Mouse (Mus musculus): ENCODE measurements around the gene Me3. TPM values are rescaled to one million over a fixed set of nuclear protein-coding genes. Genes with fewer than 3 reads are reported as not detected.

Me3 gene
- polyA plus RNA-seq, 1 experiment: not detected

- 40% methylated on average over 5 of the region's 5 CpGs for WGBS
- TF ChIP-seq CTCF (IDR thresholded peaks at IDR 0.05; ENCODE audit: control insufficient read depth, insufficient read depth, low read length) (no peak), POLR2A (IDR thresholded peaks at IDR 0.05; ENCODE audit: borderline replicate concordance, control insufficient read depth, low read depth, low read length) (no peak)
Observed at GRCm38 (mm10) chr7:89867221-89867620, 235.0 kb downstream of the Me3 start.

DNA sequence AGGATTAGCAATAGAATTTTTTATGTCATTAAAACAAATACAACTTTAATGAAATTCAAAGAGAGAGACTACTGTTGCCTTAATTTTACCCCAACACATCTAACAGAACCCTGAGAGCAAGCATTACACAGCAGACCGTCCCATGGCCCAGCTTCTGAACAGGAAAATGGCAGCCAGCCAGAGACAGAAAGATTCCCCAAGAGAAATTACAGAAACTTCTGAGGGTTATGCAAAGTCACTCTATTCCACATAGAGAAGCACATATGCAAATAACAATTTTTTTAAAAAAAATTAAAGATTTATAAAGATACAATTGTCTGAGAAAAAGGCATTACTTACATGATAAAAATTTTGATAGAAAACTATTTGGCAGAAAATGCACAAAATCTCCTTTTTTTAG is 247.5 kb downstream of the Me3 start:
- WGBS: 40% methylated on average over 1 of the region's 1 CpGs
- no peak overlapping the region for H3K4me3 ChIP-seq (replicated peaks; ENCODE audit: control insufficient read depth, low read depth, low read length)
- H3K27ac ChIP-seq (ENCODE audit: control insufficient read depth, insufficient read depth, low read depth, low read length, poor library complexity): no peak overlapping the region
- no peak for TF ChIP-seq CTCF (IDR thresholded peaks at IDR 0.05; ENCODE audit: control insufficient read depth, insufficient read depth, low read length)
- TF ChIP-seq POLR2A (IDR thresholded peaks at IDR 0.05; ENCODE audit: borderline replicate concordance, control insufficient read depth, low read depth, low read length): no peak
- H3K4me1 ChIP-seq (ENCODE audit: control insufficient read depth, insufficient read depth, low read length): no peaks in the 10 kb centered on the region

More at GRCm38 (mm10) chr7:89867221-89867620, 235.0 kb downstream of the Me3 start:
- Histone ChIP-seq H3K4me3 (replicated peaks; ENCODE audit: control insufficient read depth, low read depth, low read length) (no peak overlapping the region), H3K4me1 (ENCODE audit: control insufficient read depth, insufficient read depth, low read length) (no peaks in the 10 kb centered on the region), H3K27ac (ENCODE audit: control insufficient read depth, insufficient read depth, low read depth, low read length, poor library complexity) (no peak overlapping the region)

DNA sequence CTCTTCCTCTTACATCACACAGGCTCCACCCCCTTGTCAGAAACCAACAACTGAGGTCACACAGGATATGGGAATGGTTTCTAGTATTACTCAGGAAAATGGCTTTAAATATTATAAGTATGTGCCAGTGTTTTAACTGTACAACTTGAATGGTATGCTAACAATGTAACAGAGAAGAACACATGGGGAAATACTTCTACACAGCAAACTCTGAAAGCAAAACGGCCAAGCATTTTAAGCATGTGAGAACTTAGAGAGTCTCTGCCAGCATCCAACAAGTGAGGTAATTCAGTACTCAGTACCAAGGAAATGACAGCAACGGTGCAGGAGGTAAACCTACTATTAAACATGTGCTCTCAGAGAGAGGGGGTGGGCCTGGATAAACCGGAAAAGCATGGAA is 252.4 kb downstream of the Me3 start:
- Histone ChIP-seq H3K4me3 (replicated peaks; ENCODE audit: control insufficient read depth, low read depth, low read length) (no peak overlapping the region), H3K4me1 (ENCODE audit: control insufficient read depth, insufficient read depth, low read length) (no peaks in the 10 kb centered on the region), H3K27ac (ENCODE audit: control insufficient read depth, insufficient read depth, low read depth, low read length, poor library complexity) (no peak overlapping the region)
- WGBS: 59% methylated on average over 3 of the region's 3 CpGs
- no peak for TF ChIP-seq POLR2A (IDR thresholded peaks at IDR 0.05; ENCODE audit: borderline replicate concordance, control insufficient read depth, low read depth, low read length)
- TF ChIP-seq CTCF (IDR thresholded peaks at IDR 0.05; ENCODE audit: control insufficient read depth, insufficient read depth, low read length): no peak

- no peaks in the 10 kb centered on the region for H3K4me1 ChIP-seq (ENCODE audit: control insufficient read depth, insufficient read depth, low read length)
- WGBS: 81% methylated on average over 5 of the region's 5 CpGs
- TF ChIP-seq CTCF (IDR thresholded peaks at IDR 0.05; ENCODE audit: control insufficient read depth, insufficient read depth, low read length) (no peak), POLR2A (IDR thresholded peaks at IDR 0.05; ENCODE audit: borderline replicate concordance, control insufficient read depth, low read depth, low read length) (no peak)
- no peak overlapping the region for H3K4me3 ChIP-seq (replicated peaks; ENCODE audit: control insufficient read depth, low read depth, low read length)
- H3K27ac ChIP-seq (ENCODE audit: control insufficient read depth, insufficient read depth, low read depth, low read length, poor library complexity): no peak overlapping the region
Observed at GRCm38 (mm10) chr7:89891412-89891811, 259.2 kb downstream of the Me3 start.

DNA sequence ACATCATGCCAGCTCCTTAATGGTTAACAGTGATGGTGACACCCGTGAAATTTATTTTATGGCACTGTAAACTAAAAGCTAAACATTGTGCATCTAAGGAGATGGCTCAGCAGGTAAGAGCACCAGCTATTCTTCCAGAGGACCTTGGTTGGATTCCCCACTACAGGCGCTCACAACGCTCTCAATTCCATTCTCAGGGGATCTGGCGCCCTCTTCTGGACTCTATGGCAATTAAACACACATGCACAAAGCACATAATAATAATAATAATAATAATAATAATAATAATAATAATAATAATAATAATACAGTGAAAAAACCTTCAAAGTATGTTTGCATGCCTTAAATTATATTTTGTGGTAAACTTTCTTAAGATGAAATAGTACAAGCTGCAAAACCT is 259.7 kb downstream of the Me3 start:
- Histone ChIP-seq H3K4me3 (replicated peaks; ENCODE audit: control insufficient read depth, low read depth, low read length) (no peak overlapping the region), H3K4me1 (ENCODE audit: control insufficient read depth, insufficient read depth, low read length) (no peaks in the 10 kb centered on the region), H3K27ac (ENCODE audit: control insufficient read depth, insufficient read depth, low read depth, low read length, poor library complexity) (no peak overlapping the region)
- TF ChIP-seq POLR2A (IDR thresholded peaks at IDR 0.05; ENCODE audit: borderline replicate concordance, control insufficient read depth, low read depth, low read length) (no peak), CTCF (IDR thresholded peaks at IDR 0.05; ENCODE audit: control insufficient read depth, insufficient read depth, low read length) (no peak)
- 47% methylated on average over 4 of the region's 4 CpGs for WGBS

- WGBS: 87% methylated on average over 8 of the region's 8 CpGs
- no peaks in the 10 kb centered on the region for H3K4me1 ChIP-seq (ENCODE audit: control insufficient read depth, insufficient read depth, low read length)
- no peak overlapping the region for H3K4me3 ChIP-seq (replicated peaks; ENCODE audit: control insufficient read depth, low read depth, low read length)
- no peak overlapping the region for H3K27ac ChIP-seq (ENCODE audit: control insufficient read depth, insufficient read depth, low read depth, low read length, poor library complexity)
- TF ChIP-seq CTCF (IDR thresholded peaks at IDR 0.05; ENCODE audit: control insufficient read depth, insufficient read depth, low read length) (no peak), POLR2A (IDR thresholded peaks at IDR 0.05; ENCODE audit: borderline replicate concordance, control insufficient read depth, low read depth, low read length) (no peak)
Observed at GRCm38 (mm10) chr7:89903007-89903406, 270.8 kb downstream of the Me3 start.

- no peak within 1 kb of the TSS for H3K4me3 ChIP-seq (replicated peaks; ENCODE audit: control insufficient read depth, low read depth, low read length)
- WGBS: 69% methylated on average over 22 of the region's 22 CpGs
- H3K4me1 ChIP-seq (ENCODE audit: control insufficient read depth, insufficient read depth, low read length): no peaks in the 10 kb centered on the region
- no peak within 1 kb of the TSS for H3K27ac ChIP-seq (ENCODE audit: control insufficient read depth, insufficient read depth, low read depth, low read length, poor library complexity)
- TF ChIP-seq POLR2A (IDR thresholded peaks at IDR 0.05; ENCODE audit: borderline replicate concordance, control insufficient read depth, low read depth, low read length): no peak
- TF ChIP-seq CTCF (IDR thresholded peaks at IDR 0.05; ENCODE audit: control insufficient read depth, insufficient read depth, low read length): no peak
Observed at GRCm38 (mm10) chr7:89903442-89904343, 271.5 kb downstream of the Me3 start, which contains the start of gene Ccdc81. Ccdc81 (minus strand) TSS chr7:89903629.

Other genes starting within 250 kb of the Me3 start
- 3.7 and 8.2 TPM in 2 replicates for gene Tmem135, start 228.2 kb upstream of the Me3 start, polyA plus RNA-seq (2011; ENCODE audit: insufficient read depth, insufficient read length, low replicate concordance, missing spikeins)
- gene Fzd4, start 228.0 kb upstream of the Me3 start, polyA plus RNA-seq (2011; ENCODE audit: insufficient read depth, insufficient read length, low replicate concordance, missing spikeins): 1.0 and 2.1 TPM in 2 replicates
- 13.1 TPM in 1 of 2 replicates, not detected in the other for gene Prss23, start 105.2 kb upstream of the Me3 start, polyA plus RNA-seq (2011; ENCODE audit: insufficient read depth, insufficient read length, low replicate concordance, missing spikeins)

Measured in bone marrow, adult 2 months (tissue).